Mouse (Mus musculus) liver, adult 2 months (tissue): ENCODE results near the gene Fam81b. TPM values are rescaled to one million over a fixed set of nuclear protein-coding genes. Genes with fewer than 3 reads are reported as not detected.

ENCODE experiments used
- DNase-seq: peaks from one replicate; pipeline ENCODE4 v3.0.0-alpha.2; 2011; ENCODE audit warnings: low read depth, low spot score; ENCODE audit errors: extremely low read depth
- H3K27ac ChIP-seq: fragments of 200-500 bp; replicated peaks from 2 replicates; pipeline ENCODE4 v1.5.1; 2012; ENCODE audit warnings: low read depth, mild to moderate bottlenecking, control low read depth, inconsistent platforms, low read length; ENCODE audit not compliant: insufficient read depth
- H3K27me3 ChIP-seq: fragments of 200-500 bp; 2 replicates; pipeline ENCODE4 v1.6.1; 2012; ENCODE audit warnings: mild to moderate bottlenecking, moderate library complexity, low read length, inconsistent platforms; ENCODE audit not compliant: control insufficient read depth, insufficient read depth
- H3K36me3 ChIP-seq: fragments of 200-500 bp; 2 replicates; pipeline ENCODE4 v1.6.1; 2012; ENCODE audit warnings: low read length, inconsistent platforms; ENCODE audit not compliant: control insufficient read depth, insufficient read depth
- H3K4me1 ChIP-seq: fragments of 200-500 bp; 2 replicates; pipeline ENCODE4 v1.6.1; 2011; ENCODE audit warnings: low read length; ENCODE audit not compliant: control insufficient read depth, insufficient read depth
- H3K4me3 ChIP-seq: fragments of 200-500 bp; 2 replicates; pipeline ENCODE4 v1.5.1; 2011; ENCODE audit warnings: low read depth, mild to moderate bottlenecking, control low read depth, low read length, moderate library complexity; ENCODE audit not compliant: insufficient read depth
- H3K79me2 ChIP-seq: fragments of 200-500 bp; 2 replicates; pipeline ENCODE4 v1.6.1; 2012; ENCODE audit warnings: inconsistent platforms, mild to moderate bottlenecking, low read length, moderate library complexity; ENCODE audit not compliant: control insufficient read depth, insufficient read depth
- H3K9ac ChIP-seq: fragments of 200-500 bp; 2 replicates; pipeline ENCODE4 v1.6.1; 2012; ENCODE audit warnings: low read depth, mild to moderate bottlenecking, control low read depth, inconsistent platforms, low read length
- CTCF ChIP-seq: fragments of 200-500 bp; IDR thresholded peaks from 2 replicates; pipeline ENCODE4 v1.5.1; 2011; ENCODE audit warnings: low read depth, low read length, control low read depth
- POLR2A ChIP-seq: fragments of 200-500 bp; IDR thresholded peaks from 2 replicates; pipeline ENCODE4 v1.6.1; 2011; ENCODE audit warnings: low read length, control low read depth; ENCODE audit not compliant: insufficient read depth; ENCODE audit errors: extremely low read depth
- WGBS: fragments of 180-500 bp; shearing (Covaris S2); methylation state at CpG from one replicate; pipeline ENCODE4 v1.1.7; 2018; 5-methylcytosine and 5-hydroxymethylcytosine counted together
- polyA plus RNA-seq: library from polyadenylated mRNA; depleted of rRNA; stranded (reverse); fragments of >200 nt; gene quantifications from 2 replicates; pipeline ENCODE4 v1.2.3, GENCODE M21; 2012
- total RNA-seq: library from RNA; depleted of rRNA; stranded (reverse); fragments of >200 nt; gene quantifications from 2 replicates; pipeline ENCODE4 v1.2.3, GENCODE M21; 2014

Fam81b gene
- total and polyA plus RNA-seq, 2 experiments, result not detected

- no peak overlapping the region for H3K9ac ChIP-seq
- no peaks in the 10 kb centered on the region for H3K4me1 ChIP-seq
- no peaks in the 10 kb centered on the region for H3K79me2 ChIP-seq
- TF ChIP-seq CTCF (no peak), POLR2A (no peak)
- H3K4me3 ChIP-seq, result no peak overlapping the region
- no peaks in the 10 kb centered on the region; the same call in 1 of the 2 replicates for H3K27me3 ChIP-seq
- no peaks in the 10 kb centered on the region for H3K36me3 ChIP-seq
- no peak for DNase-seq
- H3K27ac ChIP-seq, result no peak overlapping the region
- 87% methylated on average over 3 of the region's 3 CpGs for WGBS
These were observed 369 bp upstream of the Fam81b start for GRCm38 (mm10) chr13:76305241-76305640.

GRCm38 (mm10) chr13:76304201-76304600, 671 bp downstream of the Fam81b start:
- Histone ChIP-seq H3K27ac (no peak overlapping the region), H3K9ac (no peak overlapping the region), H3K4me1 (no peaks in the 10 kb centered on the region), H3K27me3 (no peaks in the 10 kb centered on the region; the same call in 1 of the 2 replicates), H3K4me3 (no peak overlapping the region), H3K79me2 (no peaks in the 10 kb centered on the region), H3K36me3 (no peaks in the 10 kb centered on the region)
- no peak for TF ChIP-seq CTCF
- no peak for TF ChIP-seq POLR2A
- 61% methylated on average over 1 of the region's 1 CpGs for WGBS
- no peak for DNase-seq

GRCm38 (mm10) chr13:76303160-76303559, 1.7 kb downstream of the Fam81b start:
- no peaks in the 10 kb centered on the region for H3K36me3 ChIP-seq

GRCm38 (mm10) chr13:76302056-76302455, 2.8 kb downstream of the Fam81b start:
- no peak overlapping the region for H3K4me3 ChIP-seq
- no peak overlapping the region for H3K9ac ChIP-seq
- H3K79me2 ChIP-seq, result no peaks in the 10 kb centered on the region
- no peaks in the 10 kb centered on the region for H3K36me3 ChIP-seq
- WGBS, result 77% methylated on average over 2 of the region's 2 CpGs
- no peak for DNase-seq
- no peaks in the 10 kb centered on the region for H3K4me1 ChIP-seq
- TF ChIP-seq CTCF (no peak), POLR2A (no peak)
- H3K27ac ChIP-seq, result no peak overlapping the region
- no peaks in the 10 kb centered on the region; the same call in 1 of the 2 replicates for H3K27me3 ChIP-seq

More at GRCm38 (mm10) chr13:76303160-76303559, 1.7 kb downstream of the Fam81b start:
- no peak overlapping the region for H3K9ac ChIP-seq
- TF ChIP-seq CTCF (no peak), POLR2A (no peak)
- H3K27ac ChIP-seq, result no peak overlapping the region
- 83% methylated on average over 1 of the region's 1 CpGs for WGBS
- no peaks in the 10 kb centered on the region; the same call in 1 of the 2 replicates for H3K27me3 ChIP-seq
- DNase-seq, result no peak
- H3K4me1 ChIP-seq, result no peaks in the 10 kb centered on the region
- no peaks in the 10 kb centered on the region for H3K79me2 ChIP-seq
- H3K4me3 ChIP-seq, result no peak overlapping the region

GRCm38 (mm10) chr13:76292050-76292449, 12.8 kb downstream of the Fam81b start:
- no peaks in the 10 kb centered on the region for H3K27me3 ChIP-seq
- no peak overlapping the region for H3K4me3 ChIP-seq
- no peak overlapping the region for H3K27ac ChIP-seq
- no peak for TF ChIP-seq CTCF
- TF ChIP-seq POLR2A, result no peak
- H3K4me1 ChIP-seq, result no peaks in the 10 kb centered on the region
- WGBS, result 63% methylated on average over 4 of the region's 4 CpGs
- no peak for DNase-seq
- H3K9ac ChIP-seq, result no peak overlapping the region
- no peaks in the 10 kb centered on the region for H3K79me2 ChIP-seq
- no peaks in the 10 kb centered on the region for H3K36me3 ChIP-seq

GRCm38 (mm10) chr13:76284597-76284996, 20.3 kb downstream of the Fam81b start:
- Histone ChIP-seq H3K27me3 (no peaks in the 10 kb centered on the region), H3K79me2 (no peaks in the 10 kb centered on the region), H3K4me1 (no peaks in the 10 kb centered on the region), H3K27ac (no peak overlapping the region), H3K36me3 (no peaks in the 10 kb centered on the region), H3K9ac (no peak overlapping the region), H3K4me3 (no peak overlapping the region)
- TF ChIP-seq POLR2A (no peak), CTCF (no peak)
- 91% methylated on average over 3 of the region's 3 CpGs for WGBS
- DNase-seq, result no peak
